Mouse (Mus musculus) kidney, embryonic 16.5 days (tissue): ENCODE measurements at regions not wholly inside any gene's neighbourhood (a gene's known extent, or its start where the extent isn't known, plus 50 kb on each side); places are given as distances from the start of the nearest gene placed in this dataset.
A peak's percentile ranks its signal among the peaks of the same experiment; 100 is the strongest.

ENCODE experiments used
- ATAC-seq: fragments of 200-750 bp; cut with Nextera tagmentation; 2 replicates; pipeline ENCODE4 v1.8.0; 2017; ENCODE audit warnings: moderate TSS enrichment; ENCODE audit not compliant: low FRiP score, low TSS enrichment
- H3K27ac ChIP-seq: fragments of 300-500 bp; sonication (generic); 2 replicates; pipeline ENCODE4 v1.5.1; 2014; ENCODE audit warnings: low read length
- H3K27me3 ChIP-seq: fragments of 300-500 bp; sonication (generic); 2 replicates; pipeline ENCODE4 v1.6.1; 2014; ENCODE audit warnings: low read length, control low read depth, mixed read lengths; ENCODE audit not compliant: insufficient read depth
- H3K36me3 ChIP-seq: fragments of 300-500 bp; sonication (generic); 2 replicates; pipeline ENCODE4 v1.6.1; 2014; ENCODE audit warnings: low read length, control low read depth, mixed read lengths; ENCODE audit not compliant: insufficient read depth
- H3K4me1 ChIP-seq: fragments of 300-500 bp; sonication (generic); 2 replicates; pipeline ENCODE4 v1.6.1; 2014; ENCODE audit warnings: low read length, control low read depth, mixed read lengths; ENCODE audit not compliant: insufficient read depth
- H3K4me2 ChIP-seq: fragments of 300-500 bp; sonication (generic); replicated peaks from 2 replicates; pipeline ENCODE4 v1.6.1; 2014; ENCODE audit warnings: low read depth, low read length
- H3K4me3 ChIP-seq: fragments of 300-500 bp; sonication (generic); 2 replicates; pipeline ENCODE4 v1.5.1; 2014; ENCODE audit warnings: mild to moderate bottlenecking, low read length
- H3K9ac ChIP-seq: fragments of 300-500 bp; sonication (generic); replicated peaks from 2 replicates; pipeline ENCODE4 v1.6.1; 2014; ENCODE audit warnings: low read length
- H3K9me3 ChIP-seq: fragments of 300-500 bp; sonication (generic); 2 replicates; pipeline ENCODE4 v1.6.1; 2016; ENCODE audit warnings: low read length, control low read depth
- WGBS: fragments of 180-500 bp; shearing (Covaris S2); extraction: QIAGEN DNeasy Blood & Tissue Kit; methylation state at CpG from one replicate; pipeline ENCODE4 v1.1.7; 2014; 5-methylcytosine and 5-hydroxymethylcytosine counted together

DNA sequence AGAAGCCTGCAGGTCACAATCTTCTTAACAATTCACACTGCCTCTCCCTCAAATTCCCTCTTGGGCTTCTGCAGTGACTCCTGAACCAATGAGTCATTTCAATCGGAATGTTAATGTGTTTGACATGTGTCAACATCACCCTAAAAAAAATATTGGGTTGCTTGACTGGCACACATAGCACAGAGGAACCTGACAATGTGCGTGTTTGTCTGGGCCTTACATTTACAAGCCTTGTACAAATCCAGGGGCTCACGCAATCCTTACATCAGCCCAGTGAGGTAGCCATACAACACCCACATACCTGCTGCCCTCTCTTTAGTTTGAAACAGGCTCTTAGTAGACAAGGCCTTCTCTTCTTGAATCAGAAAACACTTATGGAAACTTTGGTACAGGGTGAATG lies 153.8 kb upstream of the Maf start:
- H3K27ac ChIP-seq, result no peak overlapping the region
- no peaks in the 10 kb centered on the region; the same call in 1 of the 2 replicates for H3K4me1 ChIP-seq
- H3K4me3 ChIP-seq, result no peak overlapping the region
- no peaks in the 10 kb centered on the region for H3K9me3 ChIP-seq
- 89% methylated on average over 3 of the region's 3 CpGs for WGBS
- no peak overlapping the region for H3K4me2 ChIP-seq
- no peaks in the 10 kb centered on the region for H3K36me3 ChIP-seq
- H3K27me3 ChIP-seq, result no peaks in the 10 kb centered on the region
- no peak for ATAC-seq
- no peak overlapping the region for H3K9ac ChIP-seq

DNA sequence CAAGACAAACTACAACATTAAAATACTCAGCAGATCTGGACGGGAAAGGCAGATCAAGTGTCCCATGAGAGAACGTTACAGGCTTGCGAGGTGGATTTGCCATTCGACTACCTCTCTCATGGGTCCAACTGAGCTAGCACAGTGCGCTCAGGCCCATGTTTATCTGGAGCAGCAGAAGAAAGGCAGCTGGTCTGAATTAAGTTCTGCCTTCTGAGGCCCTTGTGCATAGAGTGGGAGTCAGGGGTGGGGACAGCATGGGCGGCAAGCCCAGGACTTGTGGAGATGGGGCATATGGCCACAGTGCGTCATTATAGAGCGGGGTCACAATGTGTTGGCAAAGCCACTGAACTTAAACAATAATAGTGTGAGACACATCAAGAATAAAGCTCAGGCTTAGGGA lies 151.8 kb upstream of the Maf start:
- no peaks in the 10 kb centered on the region for H3K9me3 ChIP-seq
- no peak overlapping the region for H3K27ac ChIP-seq
- H3K27me3 ChIP-seq, result no peaks in the 10 kb centered on the region
- no peak overlapping the region for H3K9ac ChIP-seq
- 70% methylated on average over 8 of the region's 8 CpGs for WGBS
- H3K4me2 ChIP-seq, result no peak overlapping the region
- H3K4me1 ChIP-seq, result peaks cover 7% of the 10 kb centered on the region; the same call in 1 of the 2 replicates
- 0 out of 2 replicates have a peak, but pooled peaks have one; percentile 42 for ATAC-seq
- H3K4me3 ChIP-seq, result no peak overlapping the region
- no peaks in the 10 kb centered on the region for H3K36me3 ChIP-seq

DNA sequence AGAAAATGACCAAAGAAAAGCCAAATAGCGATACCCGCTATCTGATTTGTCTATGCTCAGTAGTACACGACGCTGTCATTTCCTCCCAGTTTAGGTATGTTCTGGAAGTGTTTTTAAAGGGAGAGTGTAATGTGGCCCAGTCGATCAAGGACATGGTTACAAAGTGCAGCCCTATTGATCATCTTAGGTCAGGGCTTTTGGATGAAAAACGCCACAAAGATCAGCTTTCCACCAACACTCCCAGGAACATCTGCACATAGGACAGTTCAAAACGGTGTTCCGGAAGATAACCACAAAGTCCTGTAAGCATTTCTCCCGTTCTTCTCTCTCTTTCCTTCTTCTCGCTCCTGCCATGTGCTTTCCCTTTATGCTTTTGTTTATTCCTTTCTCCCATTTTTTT lies 149.2 kb upstream of the Maf start:
- no peak overlapping the region for H3K4me2 ChIP-seq
- H3K27me3 ChIP-seq, result no peaks in the 10 kb centered on the region
- H3K27ac ChIP-seq, result no peak overlapping the region
- WGBS, result 85% methylated on average over 10 of the region's 10 CpGs
- no peak for ATAC-seq
- H3K9ac ChIP-seq, result no peak overlapping the region
- H3K4me1 ChIP-seq, result peaks cover 7% of the 10 kb centered on the region; the same call in 1 of the 2 replicates
- no peak overlapping the region for H3K4me3 ChIP-seq
- no peaks in the 10 kb centered on the region for H3K36me3 ChIP-seq
- H3K9me3 ChIP-seq, result no peaks in the 10 kb centered on the region

DNA sequence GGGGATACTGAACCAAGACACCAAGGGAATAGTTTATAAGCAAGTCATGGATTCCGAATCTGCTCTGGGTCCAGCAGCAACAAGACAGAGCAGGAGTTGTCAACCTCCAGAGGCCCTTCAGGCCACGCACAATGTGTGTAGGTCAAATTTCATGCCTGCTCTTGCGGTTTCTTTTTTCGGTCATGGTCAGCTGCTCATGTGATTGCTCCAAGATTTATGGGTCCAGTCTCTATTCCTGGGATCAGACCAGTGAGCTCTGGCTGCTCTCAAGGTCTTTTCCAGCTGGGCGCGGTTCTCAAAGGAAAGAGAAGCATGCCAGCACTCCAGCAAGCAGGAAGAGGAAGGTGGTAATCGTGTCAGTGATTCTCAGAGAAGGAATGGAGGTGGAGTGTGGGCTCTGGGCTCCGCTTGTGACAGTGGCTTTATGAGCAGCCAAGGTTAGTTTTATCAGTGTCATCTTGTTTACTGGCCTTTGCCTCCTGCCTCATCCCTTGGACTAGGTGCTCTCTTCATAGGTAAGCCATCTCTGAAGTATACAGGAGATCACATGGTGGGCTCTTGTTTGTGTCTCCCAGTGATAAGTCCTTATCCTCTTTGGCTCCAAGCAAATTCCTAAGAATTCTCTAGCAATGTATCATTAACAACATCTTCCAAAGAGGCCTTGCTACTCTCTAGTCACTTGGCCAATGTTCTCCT lies 148.5 kb upstream of the Maf start:
- Histone ChIP-seq H3K27ac (no peak overlapping the region), H3K27me3 (no peaks in the 10 kb centered on the region), H3K4me3 (no peak overlapping the region), H3K4me2 (no peak overlapping the region), H3K4me1 (peaks cover 7% of the 10 kb centered on the region; the same call in 1 of the 2 replicates), H3K36me3 (no peaks in the 10 kb centered on the region), H3K9ac (no peak overlapping the region), H3K9me3 (no peaks in the 10 kb centered on the region)
- WGBS, result 38% methylated on average over 8 of the region's 8 CpGs
- ATAC-seq, result peak; percentile 80; the same call in 1 of the 2 replicates

DNA sequence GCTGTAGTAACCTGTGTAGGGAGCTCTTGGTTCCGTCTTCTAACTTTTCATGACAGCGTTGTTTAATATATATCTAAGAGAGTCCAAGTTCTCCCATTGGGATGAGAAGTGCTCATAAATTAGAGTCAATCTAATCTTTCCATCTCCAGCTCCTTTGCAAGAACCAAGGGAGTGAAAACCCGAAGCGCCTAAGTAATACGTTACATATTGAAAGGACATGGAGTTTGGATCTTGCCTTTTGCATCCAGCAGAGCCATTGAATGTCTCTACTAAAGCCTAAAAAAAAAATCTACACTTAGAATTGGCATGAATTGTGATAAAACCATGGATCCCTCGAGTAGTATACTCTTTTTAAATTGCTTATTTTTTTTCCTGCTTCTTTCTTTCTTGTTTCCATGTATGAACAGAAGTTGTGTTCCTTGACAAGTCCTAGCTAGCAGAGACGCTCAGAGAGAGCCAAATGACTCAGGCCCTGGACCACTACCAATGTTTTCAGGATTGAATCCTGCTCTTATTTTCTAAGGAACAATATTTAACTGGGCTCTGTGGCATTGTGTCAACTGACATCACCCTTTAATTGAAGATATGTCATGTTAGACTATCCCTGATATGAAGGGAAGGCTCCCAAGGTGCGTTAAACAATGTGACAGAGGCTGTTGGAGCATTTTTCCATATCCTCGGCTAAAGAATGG lies 146.8 kb upstream of the Maf start:
- 78% methylated on average over 9 of the region's 9 CpGs for WGBS
- Histone ChIP-seq H3K4me1 (peaks cover 7% of the 10 kb centered on the region; the same call in 1 of the 2 replicates), H3K27me3 (no peaks in the 10 kb centered on the region), H3K36me3 (no peaks in the 10 kb centered on the region), H3K4me3 (no peak overlapping the region), H3K9me3 (no peaks in the 10 kb centered on the region), H3K27ac (no peak overlapping the region; the same call in 1 of the 2 replicates), H3K4me2 (no peak overlapping the region), H3K9ac (no peak overlapping the region)
- no peak for ATAC-seq

DNA sequence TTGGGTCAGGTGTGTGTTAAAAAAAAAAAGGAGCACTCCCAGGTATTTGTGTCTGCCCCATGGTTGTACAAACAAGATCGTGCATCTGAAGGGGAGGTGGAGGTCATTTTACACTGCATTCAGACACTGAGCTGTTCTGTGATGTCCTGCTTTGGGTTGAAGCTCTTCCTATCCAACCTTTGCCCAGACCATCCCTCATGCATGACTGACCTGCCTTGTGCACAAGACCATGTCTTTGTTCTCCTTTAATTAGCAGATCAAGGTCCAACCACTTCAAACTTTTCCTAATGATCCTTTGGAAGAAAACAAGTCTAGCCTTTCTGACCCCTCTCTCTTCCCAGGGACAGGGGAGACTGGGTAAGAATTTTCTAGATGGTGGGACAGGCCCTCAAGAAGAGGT lies 143.0 kb upstream of the Maf start:
- Histone ChIP-seq H3K4me3 (no peak overlapping the region), H3K4me2 (no peak overlapping the region), H3K27ac (no peak overlapping the region), H3K9me3 (no peaks in the 10 kb centered on the region), H3K36me3 (no peaks in the 10 kb centered on the region), H3K4me1 (no peaks in the 10 kb centered on the region), H3K27me3 (no peaks in the 10 kb centered on the region), H3K9ac (no peak overlapping the region)
- ATAC-seq, result peak; percentile 87
- WGBS, result 48% methylated on average over 1 of the region's 1 CpGs

DNA sequence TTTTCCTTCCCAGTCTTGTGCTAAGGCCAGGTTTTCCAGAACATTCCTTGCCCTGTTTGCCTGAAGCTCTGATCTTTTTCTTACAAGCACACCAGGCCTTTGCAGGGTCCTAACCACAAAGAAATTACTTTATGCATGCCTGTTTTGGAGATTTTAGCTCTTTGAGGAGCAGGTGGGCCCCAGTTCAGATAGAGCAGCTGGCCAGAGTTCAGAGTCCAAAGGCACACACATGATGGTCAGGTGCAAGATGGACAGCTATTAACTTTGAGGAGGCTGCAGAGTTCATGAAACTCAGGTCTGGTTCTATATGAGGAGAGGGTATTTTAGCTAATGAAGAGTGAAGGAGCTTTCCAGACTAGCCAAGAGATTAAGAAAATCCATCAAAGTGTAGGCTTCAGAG lies 125.8 kb upstream of the Maf start:
- H3K4me1 ChIP-seq, result no peaks in the 10 kb centered on the region
- H3K9me3 ChIP-seq, result no peaks in the 10 kb centered on the region
- no peaks in the 10 kb centered on the region for H3K36me3 ChIP-seq
- no peak overlapping the region for H3K4me3 ChIP-seq
- no peaks in the 10 kb centered on the region for H3K27me3 ChIP-seq
- ATAC-seq, result no peak
- no peak overlapping the region for H3K4me2 ChIP-seq
- H3K27ac ChIP-seq, result no peak overlapping the region
- no peak overlapping the region for H3K9ac ChIP-seq

DNA sequence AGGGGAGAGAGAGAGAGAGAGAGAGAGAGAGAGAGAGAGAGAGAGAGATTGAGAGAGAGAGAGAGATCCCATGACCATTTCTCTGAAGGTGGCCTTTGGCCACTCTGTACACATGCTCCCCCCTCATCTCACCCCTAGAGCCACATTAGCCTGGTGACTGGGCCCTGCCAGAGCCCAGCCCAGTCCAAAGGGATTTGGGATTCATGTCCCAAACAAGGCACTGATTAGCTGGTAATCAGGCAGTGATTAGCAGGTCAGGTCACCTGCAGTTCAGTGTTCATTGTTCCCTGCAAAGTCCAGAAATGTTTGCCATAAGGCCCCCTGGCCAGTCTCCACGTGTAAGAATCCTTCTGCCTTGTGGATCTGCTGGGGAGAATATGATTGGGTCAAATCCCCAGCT lies 124.1 kb upstream of the Maf start:
- Histone ChIP-seq H3K4me1 (peaks cover 3% of the 10 kb centered on the region; the same call in 1 of the 2 replicates), H3K36me3 (no peaks in the 10 kb centered on the region), H3K4me3 (no peak overlapping the region), H3K9ac (no peak overlapping the region), H3K27me3 (no peaks in the 10 kb centered on the region), H3K9me3 (no peaks in the 10 kb centered on the region), H3K27ac (no peak overlapping the region), H3K4me2 (no peak overlapping the region)
- no peak for ATAC-seq
- 44% methylated on average over 1 of the region's 1 CpGs for WGBS

DNA sequence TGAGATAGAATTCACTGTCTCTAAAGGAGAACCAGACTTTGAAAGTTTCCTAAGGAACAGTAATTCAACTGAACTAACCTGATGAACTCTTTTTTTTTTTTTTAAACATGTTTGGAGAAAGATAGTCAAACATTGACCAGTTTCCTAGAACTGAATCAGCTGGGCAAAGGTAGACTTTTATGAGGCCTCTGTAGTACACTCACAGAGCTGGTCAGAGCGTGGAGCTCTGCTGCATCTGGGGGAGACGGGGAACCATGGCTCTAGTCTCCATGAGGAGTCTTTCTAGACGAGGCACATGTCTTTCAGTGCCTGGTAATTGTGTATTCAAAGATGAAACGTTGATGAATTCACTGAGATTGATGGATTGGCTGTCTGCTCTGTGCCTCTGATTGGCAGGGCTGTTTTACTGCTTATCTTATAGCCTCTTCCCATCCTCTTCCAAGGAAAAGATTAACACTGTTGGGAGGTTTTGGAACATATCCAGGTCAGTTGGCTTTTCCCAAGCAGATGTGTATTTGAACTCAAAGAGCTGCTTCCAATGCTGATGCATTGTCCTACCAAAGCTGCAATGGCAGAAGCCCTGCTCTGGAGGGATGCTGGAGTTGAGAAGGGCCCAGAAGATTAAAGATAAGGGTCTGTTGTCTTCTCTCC lies 122.5 kb upstream of the Maf start:
- 60% methylated on average over 4 of the region's 4 CpGs for WGBS
- 0 out of 2 replicates have a peak, but pooled peaks have one; percentile 51 for ATAC-seq
- no peak overlapping the region for H3K4me3 ChIP-seq

DNA sequence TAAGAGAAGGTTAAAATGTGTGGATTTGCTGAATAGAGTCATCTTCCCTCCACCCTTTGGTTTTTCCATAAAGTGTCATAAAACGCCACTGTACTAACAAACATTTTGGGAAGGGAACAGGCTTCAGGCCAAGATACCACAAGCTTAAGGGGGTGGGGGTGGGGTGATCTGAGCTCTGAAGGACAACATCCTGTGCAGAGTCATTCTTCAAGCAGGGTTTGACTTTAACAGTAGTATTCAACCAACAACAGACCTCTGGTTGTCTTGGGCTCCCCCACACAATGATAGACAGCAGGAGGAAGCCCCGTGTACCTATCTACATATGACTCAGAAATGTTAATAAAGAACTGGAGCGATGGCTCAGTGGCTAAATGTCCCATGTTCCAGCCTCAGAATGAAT lies 118.9 kb upstream of the Maf start:
- Histone ChIP-seq H3K4me2 (no peak overlapping the region), H3K27ac (no peak overlapping the region), H3K4me1 (peaks cover 21% of the 10 kb centered on the region), H3K9ac (no peak overlapping the region), H3K36me3 (no peaks in the 10 kb centered on the region), H3K27me3 (no peaks in the 10 kb centered on the region), H3K4me3 (no peak overlapping the region), H3K9me3 (no peaks in the 10 kb centered on the region)
- 0 out of 2 replicates have a peak, but pooled peaks have one; percentile 23 for ATAC-seq
- 54% methylated on average over 3 of the region's 3 CpGs for WGBS

More for the DNA sequence above, 122.5 kb upstream of the Maf start:
- Histone ChIP-seq H3K4me2 (no peak overlapping the region), H3K27me3 (no peaks in the 10 kb centered on the region), H3K9me3 (no peaks in the 10 kb centered on the region), H3K27ac (no peak overlapping the region), H3K9ac (no peak overlapping the region), H3K36me3 (no peaks in the 10 kb centered on the region), H3K4me1 (peaks cover 13% of the 10 kb centered on the region)
